Mouse (Mus musculus) adrenal gland, postnatal 14 days (tissue): ENCODE measurements around the gene Zbed5. TPM values are rescaled to one million over a fixed set of nuclear protein-coding genes. Genes with fewer than 3 reads are reported as not detected.
"Not testable (repeated sequence)": the region's sequence is repeated elsewhere in the genome, so short reads cannot be mapped to it uniquely, and the experiment has no call there.

Experiments
- DNase-seq: peaks from one replicate; pipeline ENCODE4 v3.0.0; 2021; ENCODE audit warnings: mixed read lengths
- long read RNA-seq, 2 experiments: library from polyadenylated mRNA; stranded (forward); transcript quantifications; one replicate each; pipeline ENCODE4 v2.0.0; 2021
- total RNA-seq: library from RNA; stranded (reverse); gene quantifications from 2 replicates; pipeline ENCODE4 v1.2.3, GENCODE M21; 2021

The Zbed5 gene
- 1.6 and 1.7 TPM in 2 replicates for total RNA-seq
- long read RNA-seq, experiment 1, partial matches to known transcripts = 0 of 3 reads
- long read RNA-seq, experiment 1, other reads (novel, unspliced or antisense) = 0 of 3 reads
- long read RNA-seq, experiment 2, partial matches to known transcripts = 0 of 1 reads
- long read RNA-seq, experiment 2, other reads (novel, unspliced or antisense) = 0 of 1 reads

DNA sequence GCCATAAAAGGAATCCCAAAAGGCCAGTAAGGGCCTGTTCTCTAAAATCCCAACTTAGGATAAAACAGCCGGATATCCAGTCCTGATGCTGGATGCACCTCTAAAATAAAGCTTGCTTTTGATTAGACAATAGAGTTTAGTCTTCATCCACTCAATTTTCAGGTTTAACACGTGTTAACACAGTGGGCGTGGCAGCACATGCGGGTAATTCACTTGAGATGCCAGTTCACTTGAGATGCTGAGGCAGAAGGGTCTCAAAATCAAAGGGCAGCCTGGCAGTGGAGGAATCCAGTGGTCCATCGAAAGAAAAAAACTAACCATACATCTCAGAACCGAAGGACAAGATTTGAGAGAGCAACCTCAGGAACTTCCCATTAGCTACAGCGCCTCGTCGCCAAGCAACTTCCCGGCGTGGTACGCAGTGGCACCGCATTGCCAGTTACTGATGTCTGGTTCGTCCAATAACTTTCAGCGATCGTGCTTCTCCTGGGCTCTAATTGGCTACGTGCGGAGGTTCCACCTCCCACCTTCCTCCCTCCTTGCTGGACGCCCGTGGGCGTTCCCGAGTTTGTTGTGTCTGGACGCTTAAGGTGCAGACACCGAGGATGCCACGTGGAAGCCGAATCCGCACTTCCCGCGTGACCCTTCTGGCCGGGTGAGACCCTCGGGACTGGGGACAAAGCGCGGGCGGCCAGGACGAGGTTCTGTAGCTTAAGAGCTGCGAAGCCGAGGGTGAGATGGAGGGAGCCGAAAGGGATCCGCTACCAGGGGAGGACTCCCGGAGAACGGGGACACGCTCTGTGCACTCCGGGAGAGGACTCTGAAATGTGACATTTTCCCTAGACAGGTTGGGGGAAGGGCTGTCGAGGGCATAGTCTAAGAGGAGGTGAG, at the start of gene Zbed5:
Gene Zbed5 (plus strand): TSS at position 526 of the 891 bp plus-strand sequence.
- peak; percentile 91 for DNase-seq

DNA sequence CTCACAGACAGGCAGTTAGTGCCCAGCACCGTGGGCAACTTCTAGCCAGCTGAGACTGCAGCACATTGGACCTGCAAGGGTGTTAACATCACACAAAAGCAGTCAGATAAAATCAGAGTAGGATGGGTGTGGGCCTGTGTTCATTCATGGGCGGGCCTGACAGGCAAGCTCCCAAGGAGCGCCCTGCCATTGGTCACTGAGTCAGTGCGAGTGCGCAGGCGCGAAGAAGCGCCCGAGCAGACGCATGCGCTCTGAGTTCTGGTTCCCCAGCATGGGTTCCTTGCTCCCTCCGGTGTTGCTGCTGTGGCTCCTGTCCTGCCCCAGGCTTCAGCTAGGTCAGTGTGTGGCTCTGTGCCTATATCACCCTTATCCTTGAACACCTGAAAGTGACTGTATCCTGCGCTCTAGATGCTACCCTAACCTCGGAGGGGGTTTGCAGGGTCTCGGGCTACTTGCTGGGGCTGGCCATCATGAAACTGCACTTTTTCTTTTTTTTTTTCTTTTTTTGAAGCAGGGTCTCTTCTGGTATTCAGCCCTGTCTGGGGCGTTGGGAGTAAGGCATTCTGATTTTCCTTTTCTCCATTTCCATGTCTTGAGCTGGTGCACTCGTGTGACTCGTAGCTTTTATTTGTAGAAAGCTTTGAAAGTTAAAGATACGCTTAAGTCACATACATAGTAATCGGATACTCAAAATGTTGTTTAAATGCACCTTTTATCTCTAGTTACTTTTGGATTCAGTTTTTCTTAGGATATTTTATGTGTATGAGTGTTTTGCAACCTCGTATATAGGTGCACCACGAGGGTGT, 48.6 kb upstream of the Zbed5 start, which contains the start of gene Sumf2:
Gene Sumf2 (plus strand): TSS at position 235 of the 806 bp plus-strand sequence.
- DNase-seq = peak; percentile 98

DNA sequence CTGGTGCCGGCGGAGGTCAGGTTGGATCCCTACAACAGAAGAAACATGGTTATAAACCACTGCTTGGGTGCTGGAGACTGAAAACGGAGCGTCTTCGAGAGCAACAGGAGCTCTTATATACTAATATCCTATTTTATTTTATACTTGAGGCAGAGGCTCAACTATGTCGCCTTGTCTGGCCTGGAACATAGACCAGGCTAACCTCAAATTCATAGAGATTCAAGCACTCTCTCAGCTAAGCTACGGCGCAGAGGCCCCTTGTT, 48.0 kb upstream of the Zbed5 start:
- DNase-seq = no peak

DNA sequence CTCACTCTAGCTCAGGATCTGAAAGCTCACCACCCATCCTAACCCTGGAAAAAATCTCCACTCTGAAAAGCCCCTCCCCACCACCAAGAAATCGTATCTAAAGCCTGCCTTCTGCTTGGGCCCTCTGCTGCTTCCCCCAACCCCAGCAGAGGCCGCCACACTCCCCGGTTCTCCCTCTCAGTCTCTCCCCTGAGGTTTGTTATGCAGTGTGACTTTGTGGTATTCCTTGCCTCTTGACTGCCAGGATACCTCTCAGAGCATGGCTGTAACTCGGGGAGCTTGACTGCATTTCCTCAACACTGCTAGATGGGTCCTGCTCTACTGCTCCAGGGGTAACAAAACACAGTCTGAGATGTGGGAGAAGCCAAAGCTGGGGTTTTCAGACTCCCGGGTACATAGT, 40.4 kb upstream of the Zbed5 start:
- DNase-seq = no peak

DNA sequence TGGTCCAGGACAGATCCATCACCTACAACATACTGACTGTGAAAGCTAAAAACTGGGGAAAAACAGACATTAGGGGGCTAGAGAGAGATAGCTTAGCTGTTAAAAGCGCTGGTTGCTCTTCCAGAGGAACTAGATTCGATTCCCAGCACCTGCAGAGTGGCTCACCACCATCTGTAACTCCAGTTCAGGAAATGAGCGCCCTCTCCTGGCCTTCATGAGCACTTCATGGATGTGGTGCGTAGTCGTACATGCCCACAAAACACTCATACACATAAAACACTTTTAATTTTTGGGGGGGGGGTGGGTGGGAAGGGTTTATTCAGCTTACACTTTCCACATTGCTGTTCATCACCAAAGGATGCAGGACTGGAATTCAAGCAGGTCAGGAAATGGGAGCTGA, 39.1 kb upstream of the Zbed5 start:
- DNase-seq = no peak

DNA sequence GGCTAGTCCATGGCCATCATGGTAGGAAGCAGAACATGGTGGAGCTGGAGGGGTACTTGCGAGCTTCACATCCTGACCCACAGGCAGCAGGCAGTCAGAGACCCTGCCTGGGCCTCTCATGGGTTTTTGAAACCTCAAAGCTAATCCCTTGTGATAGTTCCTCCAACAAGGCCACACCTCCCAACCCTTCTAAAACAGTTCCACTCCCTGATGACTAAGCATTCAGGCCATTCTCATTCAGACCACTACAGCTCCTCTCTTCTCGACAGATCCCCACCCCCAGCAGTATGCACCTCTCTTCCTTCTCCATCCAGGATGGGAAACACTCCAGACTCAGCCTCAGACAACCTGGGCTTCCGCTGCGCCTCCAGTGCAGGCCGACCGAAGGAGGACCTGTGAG, 33.2 kb upstream of the Zbed5 start:
- no peak for DNase-seq

DNA sequence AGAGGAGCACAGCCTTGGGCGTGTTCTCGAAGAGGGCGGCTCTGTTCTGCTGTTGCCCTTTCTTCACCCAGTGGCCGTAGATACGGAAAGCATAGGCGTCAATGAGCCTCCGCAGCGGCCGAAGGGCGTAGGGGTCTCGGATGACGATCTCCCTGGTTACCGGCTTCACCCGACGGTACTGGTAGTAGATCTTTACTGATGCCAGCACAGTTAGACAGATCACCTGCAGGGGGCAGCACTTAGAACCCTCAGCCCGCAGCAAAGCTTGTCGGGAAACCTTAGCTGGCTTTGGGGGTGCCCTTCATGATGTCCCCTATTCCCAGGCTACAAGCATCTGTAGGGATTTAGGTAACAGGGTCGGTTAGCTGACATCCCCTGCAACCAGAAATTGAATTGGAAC, 31.1 kb upstream of the Zbed5 start:
- peak; percentile 77 for DNase-seq

DNA sequence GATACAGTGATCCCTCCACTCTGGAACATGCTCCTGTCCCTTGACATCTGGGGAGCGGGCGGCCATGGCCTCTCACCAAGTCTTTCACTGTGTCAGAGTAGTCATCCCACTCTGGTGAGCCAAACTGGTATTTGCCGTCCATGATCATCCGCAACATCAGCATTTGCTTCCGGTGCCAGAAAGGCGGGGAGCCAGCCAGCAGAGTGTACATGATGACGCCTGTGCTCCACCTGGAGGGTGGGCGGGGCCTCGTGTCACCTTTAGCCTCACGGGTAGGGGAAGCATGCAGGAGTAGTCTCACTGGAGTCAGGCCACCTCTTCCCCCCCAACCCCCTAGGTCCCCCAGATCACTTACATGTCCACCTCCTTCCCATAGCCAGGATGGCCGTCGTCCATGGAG, 29.7 kb upstream of the Zbed5 start:
- DNase-seq = no peak

DNA sequence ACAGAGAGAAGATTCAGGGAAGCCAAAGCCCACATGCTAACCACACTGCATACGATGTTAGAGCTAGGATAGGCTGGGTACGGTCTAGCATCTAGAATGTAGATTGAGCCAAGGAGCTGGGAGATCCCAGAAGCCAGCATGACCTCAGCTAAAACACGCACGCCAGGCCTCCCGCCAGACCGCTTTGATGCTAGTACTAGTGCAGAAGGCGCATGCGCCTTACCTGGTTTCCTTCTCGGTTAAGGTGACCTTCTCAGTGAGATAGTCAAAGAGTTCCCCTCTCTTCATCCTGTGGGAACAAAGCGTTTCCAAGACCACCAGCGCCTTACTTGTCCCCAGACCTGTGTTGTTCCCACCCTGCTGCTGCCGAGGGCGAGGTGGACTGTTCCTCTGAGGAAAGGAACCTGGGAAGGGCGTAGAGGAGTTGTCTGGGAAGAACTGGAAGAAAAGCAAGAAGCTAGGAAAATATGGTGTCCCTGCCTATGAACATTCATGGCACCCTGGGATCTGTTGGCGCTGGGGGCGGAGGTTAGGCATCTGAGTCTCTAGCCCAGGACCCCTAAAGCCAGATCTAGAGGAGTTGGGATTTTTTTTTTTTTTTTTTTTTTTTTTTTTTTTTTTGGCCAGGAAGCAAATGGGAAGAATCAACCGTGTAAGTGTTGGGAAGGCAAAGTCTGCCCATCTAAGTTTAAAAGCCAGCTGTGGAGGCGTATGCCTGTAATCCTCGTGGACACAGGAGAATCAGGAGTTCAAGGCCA, 26.1 kb upstream of the Zbed5 start:
- DNase-seq = no peak

DNA sequence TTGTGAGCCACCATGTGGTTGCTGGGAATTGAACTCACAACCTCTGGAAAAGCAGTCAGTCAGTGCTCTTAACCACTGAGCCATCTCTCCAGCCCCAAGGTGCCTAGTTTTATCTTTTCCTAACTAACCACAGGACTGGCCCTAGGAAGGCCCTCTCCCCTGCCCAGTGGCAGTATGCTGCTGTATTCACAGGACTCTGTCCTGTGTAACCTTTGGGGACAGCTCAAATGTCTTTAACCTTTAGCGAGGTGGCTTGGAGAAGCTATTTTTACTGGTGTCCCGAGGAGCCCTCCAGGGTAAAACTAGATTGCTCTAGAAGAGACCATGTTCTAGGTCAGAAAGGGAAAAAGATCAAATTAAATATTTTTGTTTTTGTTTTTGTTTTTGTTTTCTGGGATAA, 24.3 kb upstream of the Zbed5 start:
- DNase-seq = no peak

DNA sequence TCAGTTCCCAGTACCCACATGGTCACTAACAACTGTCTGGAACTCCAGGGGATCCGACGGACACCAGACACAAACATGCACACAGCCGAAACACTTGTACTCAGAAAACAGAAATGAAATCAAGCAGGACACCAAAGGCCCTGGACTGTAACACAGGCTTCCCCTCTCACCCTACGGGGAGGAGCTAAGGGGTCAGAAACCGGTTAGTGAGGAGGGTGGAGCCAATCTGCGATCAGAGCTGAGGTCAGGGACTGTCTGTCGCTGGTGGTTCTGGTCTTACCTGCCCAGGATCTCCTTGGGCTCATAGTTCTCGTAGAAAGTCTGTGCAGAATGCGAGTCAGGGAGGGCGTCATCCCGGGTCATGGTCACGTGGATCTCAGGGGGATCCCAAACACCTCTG, 21.6 kb upstream of the Zbed5 start:
- DNase-seq = no peak

DNA sequence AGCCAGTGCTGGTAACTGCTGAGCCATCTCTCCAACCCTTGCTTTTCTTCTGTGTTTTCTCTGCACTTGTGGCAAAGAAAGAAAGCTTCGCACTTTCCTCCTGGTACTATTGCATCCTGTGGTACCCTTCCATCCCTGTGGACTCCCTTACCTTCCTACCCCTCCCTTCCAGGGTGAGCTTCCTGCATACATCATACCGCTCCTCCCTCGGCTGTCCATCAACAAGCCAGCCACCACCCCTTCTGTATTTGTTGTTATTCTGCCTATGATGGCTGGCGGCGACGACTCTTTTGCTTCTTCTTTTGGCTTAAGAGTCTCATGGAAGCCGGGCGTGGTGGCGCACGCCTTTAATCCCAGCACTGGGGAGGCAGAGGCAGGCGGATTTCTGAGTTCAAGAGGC, 20.4 kb upstream of the Zbed5 start:
- DNase-seq = no peak

DNA sequence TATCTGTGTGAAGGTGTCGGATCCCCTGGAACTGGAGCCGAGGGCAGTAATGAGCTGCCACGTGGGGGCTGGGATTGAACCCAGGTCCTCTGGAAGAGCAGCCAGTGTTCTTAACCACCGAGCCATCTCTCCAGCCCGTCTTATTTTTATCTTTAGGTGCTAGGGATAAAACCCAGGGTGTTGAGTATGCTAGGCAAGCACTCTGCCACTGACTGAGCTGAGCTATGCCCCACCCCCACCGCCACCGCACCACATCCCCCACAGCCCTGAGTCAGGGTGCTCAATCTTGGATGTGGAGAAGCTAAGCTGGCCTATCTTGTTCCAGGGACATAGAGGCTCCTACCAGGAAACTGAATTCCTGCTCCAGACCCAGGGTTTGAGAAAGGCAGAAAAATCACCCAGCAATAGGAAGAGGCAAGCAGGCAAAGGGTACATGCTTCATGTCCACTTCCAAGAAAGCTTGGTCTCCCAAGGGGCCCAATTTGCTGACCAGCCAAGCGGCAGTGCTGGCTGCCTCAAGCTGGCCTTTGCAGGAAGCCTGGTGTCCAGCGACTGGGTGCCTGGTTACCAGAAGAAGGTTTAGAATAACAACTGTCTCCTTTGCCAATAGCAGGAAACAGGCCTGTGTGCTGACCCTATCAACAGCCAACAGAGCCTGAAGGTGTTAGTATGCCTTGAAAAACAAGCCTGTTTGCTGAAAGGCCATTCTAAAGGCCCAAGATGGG, 17.6 kb upstream of the Zbed5 start:
- peak; percentile 66 for DNase-seq

DNA sequence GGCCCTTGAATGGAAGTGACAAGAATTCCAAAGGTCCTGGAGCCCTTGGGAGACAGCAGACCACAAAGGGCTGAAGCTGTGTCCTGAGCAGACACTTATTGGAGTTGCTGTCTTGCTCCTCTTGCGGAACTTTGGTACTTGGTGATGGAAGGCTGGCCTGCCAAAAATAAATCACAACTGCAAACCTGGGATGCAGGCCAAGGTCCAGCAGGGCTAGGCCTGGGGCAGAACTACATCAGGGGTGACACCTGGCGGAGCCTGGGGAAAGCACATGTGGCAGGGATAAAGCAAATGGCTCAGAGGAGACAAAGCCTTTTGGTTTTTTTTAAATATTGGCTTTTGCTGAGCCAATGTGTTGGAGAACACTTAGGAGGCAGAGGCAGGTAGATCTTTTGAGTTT, 16.6 kb upstream of the Zbed5 start:
- DNase-seq = peak; percentile 94

DNA sequence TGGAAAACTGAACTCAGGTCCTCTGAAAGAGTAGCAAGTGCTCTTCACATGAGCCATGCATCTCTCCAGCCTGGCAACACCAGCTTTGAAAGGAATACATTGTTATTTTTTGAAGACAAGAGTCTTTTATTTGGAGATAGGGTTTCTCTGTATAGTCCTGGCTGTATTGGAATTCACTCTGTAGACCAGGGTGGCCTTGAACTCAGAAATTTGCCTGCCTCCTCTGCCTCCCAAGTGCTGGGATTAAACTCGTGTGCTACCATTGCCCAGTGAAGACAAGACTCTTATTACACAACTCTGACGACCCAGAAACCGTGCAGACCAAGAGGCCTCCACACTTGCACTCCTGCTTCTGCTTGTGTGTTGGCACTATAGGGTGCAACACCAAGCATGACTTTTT, 15.6 kb upstream of the Zbed5 start:
- no peak for DNase-seq

DNA sequence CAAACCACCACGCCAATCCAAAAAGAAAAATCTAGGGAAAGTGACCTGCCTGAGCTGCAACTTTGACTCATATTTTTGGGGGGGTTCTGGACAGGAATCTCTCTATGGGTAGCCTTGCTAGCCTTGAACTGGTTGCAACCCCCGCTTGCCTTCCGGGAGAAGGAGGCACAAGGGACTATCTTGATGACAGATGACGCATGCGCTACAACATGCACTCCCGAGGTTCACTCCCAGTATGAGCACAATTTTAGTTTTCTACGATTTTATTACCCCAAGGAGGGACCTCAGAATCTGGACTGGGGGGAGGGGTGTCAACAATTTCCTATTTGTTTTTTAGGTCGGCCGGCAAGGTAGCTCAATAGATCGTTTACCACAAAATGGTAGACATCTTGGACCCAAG, 9.3 kb upstream of the Zbed5 start:
- DNase-seq = peak; percentile 71

DNA sequence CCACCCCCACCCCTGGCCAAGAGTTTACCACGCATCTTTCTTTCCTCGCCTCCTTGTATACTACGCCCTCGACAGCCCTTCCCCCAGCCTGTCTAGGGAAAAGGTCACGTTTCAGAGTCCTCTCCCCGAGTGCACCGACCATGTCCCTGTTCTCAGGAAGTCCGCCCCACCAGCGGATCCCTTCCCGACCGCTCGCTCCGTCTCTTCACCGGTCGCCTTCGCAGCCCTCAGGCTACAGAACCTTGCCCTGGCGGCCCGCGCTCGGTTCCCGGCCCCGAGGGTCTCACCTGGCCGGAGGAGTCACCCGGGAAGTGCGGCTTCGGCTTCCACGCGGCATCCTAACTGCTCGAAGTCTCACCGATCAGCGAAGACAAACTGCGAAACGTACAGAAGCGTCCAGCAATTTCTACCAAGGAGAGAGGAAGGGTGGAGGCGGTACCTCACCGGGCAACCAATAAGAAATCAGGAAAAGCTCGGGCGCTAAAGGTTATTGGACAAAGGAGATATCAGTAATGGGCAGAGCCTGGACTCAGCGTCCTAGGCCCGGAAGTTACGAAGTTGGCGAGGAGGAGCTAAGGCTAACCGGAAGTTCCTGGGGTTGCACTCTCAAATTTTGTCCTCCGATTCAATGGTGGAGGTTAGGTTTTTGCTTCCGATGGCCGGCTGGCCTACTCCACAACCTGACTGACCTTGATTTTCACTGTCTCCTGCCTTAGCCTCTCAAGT, 8.4 kb upstream of the Zbed5 start, which contains the start of gene Chchd2:
Gene Chchd2 (minus strand): TSS at position 560 of the 726 bp plus-strand sequence.
- DNase-seq = peak; percentile 95

DNA sequence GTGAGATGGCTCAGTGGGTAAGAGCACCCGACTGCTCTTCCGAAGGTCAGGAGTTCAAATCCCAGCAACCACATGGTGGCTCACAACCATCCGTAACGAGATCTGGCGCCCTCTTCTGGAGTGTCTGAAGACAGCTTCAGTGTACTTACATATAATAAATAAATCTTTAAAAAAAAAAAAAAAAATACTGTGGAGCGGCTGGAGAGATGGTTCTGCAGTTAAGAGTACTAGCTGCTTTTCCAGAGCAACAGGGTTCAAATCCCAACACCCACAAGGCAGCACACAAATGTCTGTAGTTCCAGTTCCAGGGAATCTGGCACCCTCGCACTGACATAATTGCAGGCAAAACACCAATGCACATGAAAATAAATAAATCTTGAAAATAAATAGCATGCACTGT, 5.1 kb upstream of the Zbed5 start:
- not testable (repeated sequence) for DNase-seq

DNA sequence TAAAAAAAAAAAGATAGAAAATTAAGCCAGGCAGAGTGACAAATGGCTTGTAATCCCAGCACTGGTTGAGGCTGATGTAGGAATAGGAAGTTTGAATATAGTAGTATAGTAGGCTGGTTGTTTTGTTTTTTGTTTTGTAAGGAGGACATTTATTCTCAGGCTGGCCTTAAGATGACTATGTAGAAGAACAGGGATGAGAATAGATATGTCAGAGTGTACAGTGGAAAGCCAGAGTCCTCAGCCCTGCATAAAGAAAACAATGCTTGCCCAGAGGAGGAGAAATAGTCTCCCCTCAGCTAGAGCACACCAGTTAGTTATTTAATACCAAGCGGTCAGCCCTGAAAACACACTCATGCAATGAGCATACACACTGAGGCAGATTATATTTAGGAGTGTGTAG, 2.9 kb downstream of the Zbed5 start, which contains the start of gene Phkg1:
Gene Phkg1 (minus strand): TSS at position 101 of the 400 bp plus-strand sequence.
- no peak for DNase-seq

DNA sequence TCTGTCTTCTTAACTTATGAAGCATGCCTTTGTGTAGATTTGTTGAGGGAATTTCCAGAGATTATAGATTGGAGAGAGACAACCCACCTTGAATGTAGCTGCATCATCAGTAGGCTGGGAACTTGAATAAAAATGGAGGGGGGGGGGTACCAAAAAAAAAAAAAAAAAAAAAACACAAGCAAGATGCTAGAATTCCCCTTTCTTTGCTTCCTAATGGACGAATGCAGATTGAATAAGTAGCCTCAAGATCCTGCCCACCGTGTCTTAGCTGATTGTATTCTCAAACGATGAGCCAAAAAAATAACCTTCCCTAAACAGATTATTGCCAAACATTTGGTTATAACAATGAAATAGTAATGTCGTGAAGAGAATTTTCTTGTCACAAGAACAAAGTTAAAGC, 12.3 kb downstream of the Zbed5 start:
- no peak for DNase-seq
